Mouse (Mus musculus) heart, postnatal 0 days (tissue): Measurements from ENCODE around the gene Bend6.

Source experiments
- CTCF ChIP-seq: IDR thresholded peaks from 2 replicates; pipeline ENCODE4 v1.5.1; 2016; ENCODE audit warnings: antibody characterized with exemption, control low read depth, low read depth
- EP300 ChIP-seq: IDR thresholded peaks from 2 replicates; pipeline ENCODE4 v1.6.1; 2016; ENCODE audit warnings: antibody characterized with exemption, low read depth

DNA sequence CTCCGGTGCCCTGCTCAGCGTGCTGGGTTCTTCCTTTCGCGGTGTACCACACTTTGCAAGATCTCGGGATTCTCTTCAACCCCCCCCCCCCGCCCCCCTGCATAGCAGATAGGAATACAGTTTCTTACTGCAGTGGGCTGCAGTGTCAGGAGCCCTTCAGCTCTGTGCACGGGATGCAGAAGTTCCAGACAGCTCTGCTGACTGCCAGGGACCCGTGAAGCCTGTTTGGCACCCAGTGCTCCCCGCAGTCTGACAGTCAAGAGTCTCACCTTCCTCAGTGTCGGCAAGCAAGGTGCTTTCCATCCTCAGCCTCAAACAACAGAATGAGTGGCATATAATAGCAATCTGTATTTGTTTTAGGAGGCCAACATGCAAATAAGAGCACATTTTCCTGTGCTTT is 1.4 kb downstream of the Bend6 start:
- no peak for TF ChIP-seq CTCF
- no peak for TF ChIP-seq EP300
